Mouse (Mus musculus) spleen, adult 18-20 months (tissue): ENCODE data around the gene Dhx8.
A peak's percentile ranks its signal among the peaks of the same experiment; 100 is the strongest.

Experiments
- DNase-seq, 2 experiments: peaks; one replicate each; pipeline ENCODE4 v3.0.0; 2022; ENCODE audit warnings: mixed read lengths in 2 of 2

The Dhx8 gene

DNA sequence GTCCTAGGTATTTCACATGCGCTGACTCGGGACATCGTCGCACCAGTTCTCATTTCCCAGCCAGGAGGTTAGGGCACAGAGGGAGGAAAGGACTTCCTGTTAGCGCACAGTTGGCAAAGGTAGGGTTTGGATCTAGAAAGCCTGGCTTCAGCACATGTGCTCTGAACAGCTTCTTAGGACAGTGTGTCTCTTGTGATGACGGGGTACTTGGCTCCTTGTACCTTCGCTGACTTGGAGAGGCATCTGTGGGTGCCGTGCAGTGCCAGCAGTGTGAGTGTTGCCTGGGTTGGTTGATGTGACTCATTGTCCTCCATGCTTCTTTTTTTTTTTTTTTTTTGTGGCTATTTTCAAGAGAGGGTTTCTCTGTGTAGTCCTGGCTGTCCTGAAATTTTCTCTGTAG lies 23.9 kb downstream of the Dhx8 start:
- DNase-seq, result no peak

DNA sequence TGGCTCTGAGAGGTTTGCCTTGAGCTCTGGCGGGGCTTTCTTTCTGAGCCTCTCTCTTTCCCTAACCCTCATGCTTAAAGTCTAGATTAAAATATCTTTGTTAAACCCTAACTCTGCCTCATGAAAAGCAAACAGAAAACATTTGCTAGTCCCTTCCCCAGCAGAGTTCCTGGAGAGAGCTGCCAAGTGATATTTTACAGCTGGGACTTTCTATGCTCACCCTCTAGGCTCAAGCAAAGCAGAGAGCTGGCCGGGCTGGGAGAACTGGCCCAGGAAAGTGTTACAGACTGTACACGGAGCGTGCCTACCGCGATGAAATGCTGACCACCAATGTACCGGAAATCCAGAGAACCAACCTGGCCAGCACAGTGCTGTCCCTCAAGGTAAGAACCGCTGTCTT lies 24.6 kb downstream of the Dhx8 start:
- DNase-seq, result no peak

DNA sequence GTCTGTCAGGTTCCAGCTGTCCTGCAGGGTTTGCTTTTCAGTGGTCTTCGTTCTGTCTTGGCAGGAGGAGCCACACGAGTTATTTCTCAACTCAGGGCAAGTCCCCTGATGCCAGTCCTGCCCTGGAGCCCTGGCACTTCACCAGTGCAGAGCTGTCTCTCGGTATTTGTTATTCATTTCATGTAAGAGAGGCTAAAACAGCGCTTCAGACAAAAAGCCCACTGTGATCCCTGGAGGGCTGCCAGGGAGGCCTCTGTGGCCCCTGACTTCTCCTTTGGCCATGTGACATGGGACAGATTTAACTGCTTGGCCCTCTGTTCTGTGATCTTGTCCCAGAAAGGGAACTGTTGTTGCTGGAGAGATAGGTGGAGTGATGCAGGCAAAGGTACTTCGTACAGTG lies 25.7 kb downstream of the Dhx8 start:
- no peak for DNase-seq

DNA sequence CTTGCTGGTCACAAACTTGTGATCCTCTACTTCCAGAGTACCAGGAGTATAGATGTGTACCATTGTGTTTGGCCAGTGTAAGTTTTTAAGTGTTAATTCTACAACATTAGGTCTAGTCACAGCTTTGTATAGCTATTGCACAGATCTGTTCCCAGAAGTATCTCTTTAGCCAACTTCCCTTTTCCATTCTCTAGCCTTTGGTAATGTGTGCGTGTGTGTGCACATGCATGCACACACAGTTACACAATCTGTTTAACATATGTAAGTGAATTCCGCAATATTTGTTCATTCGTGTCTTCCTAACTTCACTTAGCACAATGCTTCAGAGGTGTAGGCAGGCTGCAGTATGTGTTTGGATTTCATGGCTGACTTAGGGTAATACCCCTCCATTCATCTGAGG lies 26.8 kb downstream of the Dhx8 start:
- no peak for DNase-seq

DNA sequence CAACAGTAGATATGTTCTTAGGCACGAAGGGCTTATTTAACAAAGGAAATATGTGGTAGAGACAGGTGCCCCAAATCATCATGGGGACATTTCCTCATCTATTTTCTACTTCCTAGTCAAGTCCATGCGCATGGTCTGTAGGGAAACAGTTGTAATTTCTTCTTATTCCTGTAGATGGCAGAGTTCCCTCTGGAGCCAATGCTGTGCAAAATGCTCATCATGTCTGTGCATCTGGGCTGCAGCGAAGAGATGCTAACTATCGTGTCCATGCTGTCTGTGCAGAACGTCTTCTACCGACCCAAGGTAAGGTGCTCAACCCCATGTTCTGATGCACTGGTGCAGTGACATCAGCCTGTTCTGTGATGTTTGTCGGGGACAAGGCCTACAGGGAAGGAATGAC lies 31.0 kb downstream of the Dhx8 start:
- no peak for DNase-seq

DNA sequence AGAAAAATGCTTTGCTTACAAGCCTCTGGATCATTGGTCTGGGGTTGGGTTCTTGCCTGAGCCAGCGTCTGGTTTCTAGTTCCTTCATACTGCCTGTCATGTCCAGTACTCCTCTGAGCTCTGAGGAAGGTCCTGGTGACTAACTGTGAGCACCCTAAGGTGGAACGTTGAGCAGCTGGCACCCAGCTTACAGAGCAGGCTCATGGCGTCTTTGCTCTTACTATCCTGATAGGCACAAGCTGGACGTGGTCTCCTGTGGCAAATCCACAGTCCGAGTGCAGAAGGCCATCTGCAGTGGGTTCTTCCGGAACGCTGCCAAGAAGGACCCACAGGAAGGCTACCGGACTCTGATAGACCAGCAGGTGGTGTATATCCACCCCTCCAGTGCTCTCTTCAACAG lies 31.8 kb downstream of the Dhx8 start:
- DNase-seq, result no peak

DNA sequence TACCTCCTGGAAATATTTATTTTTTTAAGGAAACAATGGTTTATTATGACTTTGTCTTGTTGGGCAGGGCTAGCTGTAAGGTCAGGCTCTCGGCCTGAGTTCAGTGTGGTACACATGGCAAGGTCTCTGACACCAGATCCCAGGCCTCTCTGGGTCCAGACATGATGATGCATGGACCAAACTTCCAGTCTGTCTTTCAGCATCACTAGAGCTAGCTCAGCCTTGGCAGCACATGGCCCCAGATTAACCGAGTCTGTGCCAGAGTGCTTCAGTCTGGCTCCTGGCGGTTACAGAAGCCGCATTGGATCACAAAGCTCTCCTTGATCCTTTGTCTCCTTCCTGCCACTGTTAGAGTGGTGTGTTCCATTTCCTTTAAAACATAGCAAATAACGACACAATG lies 34.6 kb downstream of the Dhx8 start:
- DNase-seq, result no peak

DNA sequence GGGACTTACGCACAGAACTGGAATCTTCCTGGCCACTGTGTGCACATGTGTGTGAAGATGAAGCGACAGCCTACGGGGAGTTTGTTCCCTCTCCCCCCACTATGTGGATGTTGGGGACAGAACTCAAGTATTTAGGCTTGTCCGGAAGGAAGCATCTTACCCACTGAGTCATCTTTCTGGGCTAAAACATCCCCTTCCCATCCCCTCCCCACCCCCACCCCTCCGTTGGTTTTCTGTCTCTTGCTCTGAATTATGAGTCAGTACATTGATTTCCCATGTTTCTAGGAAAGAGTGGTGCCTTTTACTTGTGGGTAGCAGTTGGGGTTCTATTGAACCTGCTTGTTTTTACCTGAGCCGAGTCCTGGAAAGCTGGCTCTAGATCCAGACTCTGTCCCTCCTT lies 36.0 kb downstream of the Dhx8 start:
- no peak for DNase-seq

DNA sequence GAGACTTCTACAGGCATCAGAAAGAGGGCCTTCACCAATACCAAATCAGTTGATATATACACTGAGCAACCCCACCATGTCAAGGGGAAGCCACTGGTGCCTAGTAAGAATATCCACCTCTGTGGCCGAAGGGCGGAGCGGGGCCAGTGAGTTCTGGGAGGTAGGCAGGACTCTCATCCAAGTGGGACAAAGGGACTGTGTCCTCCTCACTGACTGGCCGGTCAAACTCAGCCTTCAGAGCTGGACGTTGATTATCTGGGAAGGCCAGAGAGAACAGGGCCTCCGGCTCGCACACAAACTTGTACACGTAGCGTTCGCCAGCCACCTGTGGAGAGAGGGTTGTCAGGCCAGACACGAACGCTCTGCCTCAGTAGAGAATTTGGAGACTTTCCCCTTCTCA lies 37.5 kb downstream of the Dhx8 start:
- no peak for DNase-seq

DNA sequence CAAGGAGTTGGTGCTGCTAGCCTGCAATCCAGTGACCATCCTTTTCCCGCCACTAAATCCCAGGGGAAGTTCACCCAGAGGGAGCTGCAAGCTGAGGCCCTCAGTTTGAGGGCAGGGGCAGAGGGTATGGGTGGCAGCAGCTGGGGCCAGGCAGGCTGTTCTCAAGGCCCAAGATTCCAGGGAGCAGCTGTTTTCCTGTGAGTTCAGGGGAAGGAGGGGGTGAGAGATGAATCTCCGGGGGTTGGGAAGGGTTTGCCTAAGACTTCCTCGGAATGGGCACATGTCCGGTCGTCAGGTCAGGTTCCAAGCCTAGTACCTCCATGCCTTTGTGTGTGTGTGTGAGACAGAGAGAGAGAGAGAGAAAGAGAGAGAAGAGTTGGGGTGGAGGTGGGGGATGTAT lies 39.3 kb downstream of the Dhx8 start:
- DNase-seq, result no peak

DNA sequence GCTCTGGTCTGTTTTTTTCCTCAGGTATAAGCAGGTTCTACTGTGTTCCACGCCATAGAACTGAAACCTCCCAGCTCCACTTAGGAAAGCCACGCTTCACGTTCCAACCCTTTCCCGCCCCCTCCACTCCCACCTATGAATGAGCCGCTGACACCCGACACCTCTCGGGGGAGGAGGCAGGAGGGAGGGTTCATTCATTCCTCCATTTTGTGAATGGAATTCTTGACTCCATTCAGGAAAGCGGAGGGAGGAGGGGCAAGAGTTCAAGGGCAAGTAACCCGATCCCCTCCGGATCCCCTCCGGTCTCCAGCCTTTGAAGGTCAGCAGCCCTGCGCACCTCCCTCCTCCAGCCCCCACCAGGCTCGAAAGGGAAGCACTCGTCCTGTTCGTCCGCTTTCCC lies 39.7 kb downstream of the Dhx8 start:
- no peak for DNase-seq

DNA sequence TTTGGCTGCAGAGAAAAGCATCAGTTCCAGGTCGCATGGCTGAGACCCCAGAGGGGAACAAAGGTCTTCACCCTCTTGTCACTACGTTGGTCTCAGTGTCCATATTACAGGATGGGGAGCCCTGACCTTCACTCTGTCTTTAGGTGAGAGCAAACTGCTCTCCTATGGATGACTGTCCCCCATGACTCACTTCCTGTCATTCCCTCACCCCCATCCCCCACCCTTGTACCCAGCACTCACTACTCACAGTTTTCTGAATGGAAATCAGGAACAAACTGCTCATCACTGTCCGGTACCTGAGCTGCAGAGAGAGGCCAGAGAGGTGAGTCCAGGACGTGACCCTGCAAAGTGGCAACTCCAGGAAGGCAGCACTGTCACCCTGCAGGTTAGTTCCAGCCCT lies 44.1 kb downstream of the Dhx8 start:
- DNase-seq, result no peak

DNA sequence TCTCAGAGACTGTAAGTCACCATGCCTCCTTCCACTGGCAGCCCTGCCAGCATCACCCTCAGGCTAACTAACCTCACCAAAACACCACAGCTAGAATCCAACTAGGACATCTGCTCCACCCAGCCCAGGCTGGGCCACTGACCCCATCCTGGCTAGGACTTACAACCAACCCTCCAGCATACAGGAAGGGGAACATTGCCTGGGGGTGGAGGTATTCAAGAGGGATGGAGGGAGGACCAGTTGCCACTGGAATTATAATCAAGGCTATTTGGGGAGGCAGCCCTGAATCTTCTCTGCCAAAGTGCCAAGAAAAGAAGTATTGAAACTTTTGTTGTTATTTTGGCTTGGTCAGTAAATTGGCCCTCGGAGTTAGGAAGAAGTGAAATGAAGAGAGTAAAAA lies 50.4 kb downstream of the Dhx8 start:
- DNase-seq, result no peak

DNA sequence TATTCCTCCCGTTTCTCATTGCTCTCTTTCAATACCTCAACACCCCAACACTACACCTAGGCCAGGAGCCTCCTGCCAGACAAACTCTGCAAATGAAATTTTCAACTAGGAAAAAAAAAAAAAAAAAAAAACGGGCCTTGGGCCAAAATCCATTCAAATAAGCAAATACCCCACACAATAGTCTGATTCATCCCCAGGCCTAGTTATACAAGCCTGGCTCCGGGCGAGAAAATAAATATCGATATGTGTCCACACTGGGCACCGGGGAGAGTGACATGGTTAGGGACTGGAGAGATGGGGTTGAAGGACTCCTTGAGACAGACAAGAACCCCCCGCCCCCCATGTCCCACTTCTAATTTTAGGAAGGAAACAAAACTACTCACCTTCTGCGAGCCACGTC lies 50.9 kb downstream of the Dhx8 start:
- no peak for DNase-seq

DNA sequence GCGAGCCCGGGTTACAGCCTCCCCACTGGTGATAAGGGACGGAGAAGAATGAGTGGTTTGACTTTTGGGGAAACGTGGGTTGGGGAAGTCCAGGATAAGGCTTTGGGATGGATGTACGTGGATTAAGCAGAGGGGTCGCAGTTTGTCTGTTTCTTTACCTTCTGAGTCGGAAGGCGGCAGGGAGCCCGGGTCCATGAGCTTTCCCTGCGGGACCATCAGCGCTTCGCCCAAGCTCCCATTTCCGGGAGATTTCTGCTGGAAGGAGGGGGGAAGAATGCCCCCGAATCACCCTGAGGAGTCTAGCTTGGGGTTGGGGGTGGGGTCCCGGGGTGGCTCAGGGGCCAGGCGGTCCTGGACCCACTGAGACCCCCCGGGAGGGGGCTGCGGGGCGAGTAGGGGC lies 51.4 kb downstream of the Dhx8 start:
- no peak for DNase-seq

DNA sequence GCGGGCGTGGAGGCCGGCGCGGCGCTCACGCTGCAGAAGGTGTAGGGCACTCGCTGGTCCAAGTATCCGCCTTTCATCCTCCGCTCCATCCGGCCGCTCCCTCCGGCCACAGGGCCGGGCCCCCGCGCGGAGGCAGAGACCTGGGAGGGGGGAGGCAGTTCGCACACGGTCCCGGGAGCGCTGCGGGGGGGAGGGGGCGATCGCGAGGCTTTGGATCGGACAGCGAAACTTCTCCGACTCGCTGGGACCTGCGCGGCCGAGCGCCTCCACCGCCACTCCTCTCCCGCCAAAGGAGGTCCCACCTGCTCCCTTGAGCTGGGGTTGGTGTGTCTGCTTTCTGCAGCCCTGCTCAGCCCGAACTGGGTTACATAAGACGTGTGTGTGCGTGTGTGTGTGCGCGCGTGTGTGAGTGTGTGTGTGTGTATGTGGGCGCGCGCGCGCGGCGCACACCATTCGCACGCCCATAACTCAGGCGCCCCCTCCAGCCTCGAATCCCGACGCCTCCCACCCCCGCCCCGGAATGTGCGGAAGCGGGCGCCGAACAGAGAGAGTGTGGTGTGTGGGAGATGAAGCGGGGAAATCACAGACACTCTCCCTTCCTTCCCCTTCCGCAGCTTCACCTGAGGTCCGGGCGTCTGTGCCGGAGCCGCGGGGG lies 51.9 kb downstream of the Dhx8 start:
- DNase-seq, result no peak

DNA sequence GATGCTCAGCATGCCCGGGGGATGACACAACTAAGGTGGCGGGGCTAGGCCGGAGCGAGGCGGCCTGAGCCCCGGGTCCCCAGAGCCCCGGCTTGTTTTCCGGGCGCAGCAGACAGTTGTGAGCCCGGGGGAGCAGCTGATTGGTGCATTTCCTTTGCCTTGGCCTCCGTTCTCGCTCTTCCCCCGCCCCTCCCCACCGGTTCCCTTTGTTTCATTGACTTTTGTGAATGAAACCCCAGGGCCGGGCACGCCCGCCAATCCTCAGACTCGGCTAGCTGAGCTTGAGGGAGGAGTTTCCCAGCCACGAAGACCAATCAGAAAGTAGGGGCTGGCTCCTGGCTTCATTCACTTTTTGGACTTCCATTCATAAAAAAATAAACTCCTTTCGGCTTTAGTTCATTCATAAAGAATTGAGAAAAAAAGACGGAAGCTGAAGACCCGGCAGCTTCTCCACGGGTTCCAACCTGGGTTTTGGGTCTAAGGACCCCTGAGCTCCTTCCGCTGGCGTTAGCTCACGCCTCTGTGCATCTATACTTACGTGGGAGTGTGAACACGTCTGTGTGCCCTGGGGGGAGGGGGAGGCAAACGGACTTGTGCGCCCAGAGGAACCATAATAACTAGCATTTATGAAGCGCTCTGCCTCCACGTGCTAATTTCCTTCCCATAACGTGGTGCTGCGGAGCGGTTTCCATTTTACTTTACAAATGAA lies 52.6 kb downstream of the Dhx8 start, which contains the start of gene Etv4:
TSS of gene Etv4 (minus strand) at position 229 of the 709 bp plus-strand sequence.
- peak; percentile 70 to 71 for DNase-seq

DNA sequence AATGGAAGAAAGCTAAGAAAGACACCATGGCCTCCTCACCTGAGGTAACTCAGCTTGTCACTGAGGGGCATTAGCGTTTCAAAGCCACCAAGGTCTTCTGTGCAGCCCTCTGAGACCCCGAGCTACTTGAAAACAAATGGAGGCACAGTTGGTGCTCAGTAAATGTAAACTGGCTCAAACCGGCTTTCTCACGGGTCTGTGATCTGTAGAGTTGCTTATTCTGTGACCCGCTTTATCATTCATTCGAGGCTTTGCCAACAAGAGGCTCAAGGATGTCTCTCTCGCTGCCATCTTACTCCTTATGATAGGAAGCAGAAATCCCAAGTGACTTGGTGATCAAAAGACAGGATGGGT lies 53.1 kb downstream of the Dhx8 start:
- no peak for DNase-seq

DNA sequence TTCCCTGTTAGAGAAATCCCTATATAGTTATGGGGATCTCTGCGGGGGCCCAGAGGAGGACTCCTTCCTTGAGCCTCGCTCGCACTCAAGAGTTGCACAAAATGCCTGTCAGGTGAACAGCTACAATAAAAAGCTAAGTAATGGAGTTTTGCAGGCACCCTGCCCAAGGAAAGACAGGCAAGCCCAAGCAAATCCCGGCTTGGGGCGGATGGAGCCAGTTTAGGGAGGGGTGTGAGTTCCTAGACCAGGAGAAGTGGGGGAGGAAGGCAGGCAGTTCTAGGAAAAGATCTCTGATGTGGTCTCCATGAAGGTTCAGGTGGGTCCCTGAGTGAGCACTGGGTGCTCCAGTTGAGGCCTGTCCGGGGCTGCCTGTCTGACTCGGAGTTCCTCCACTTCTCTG lies 53.9 kb downstream of the Dhx8 start:
- DNase-seq, result no peak

DNA sequence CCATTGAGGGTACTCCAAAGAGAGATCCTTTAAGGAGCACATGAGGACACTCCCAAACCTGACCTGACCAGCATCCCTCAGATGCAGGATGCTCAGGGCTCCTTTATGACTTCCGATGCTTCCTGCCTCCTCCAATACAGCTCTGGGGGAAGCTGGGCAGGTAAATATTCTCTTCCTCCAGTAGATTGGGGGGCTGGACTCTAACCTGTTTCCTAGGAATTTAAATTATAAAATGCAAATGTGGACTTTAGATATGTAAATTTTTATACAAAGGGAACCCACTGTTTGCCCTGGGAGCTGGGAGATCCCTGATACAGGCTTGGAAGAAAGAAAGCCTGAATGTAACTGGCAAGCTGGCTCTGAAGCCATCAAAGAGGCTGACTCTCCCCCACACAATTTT lies 54.7 kb downstream of the Dhx8 start:
- DNase-seq, result no peak

DNA sequence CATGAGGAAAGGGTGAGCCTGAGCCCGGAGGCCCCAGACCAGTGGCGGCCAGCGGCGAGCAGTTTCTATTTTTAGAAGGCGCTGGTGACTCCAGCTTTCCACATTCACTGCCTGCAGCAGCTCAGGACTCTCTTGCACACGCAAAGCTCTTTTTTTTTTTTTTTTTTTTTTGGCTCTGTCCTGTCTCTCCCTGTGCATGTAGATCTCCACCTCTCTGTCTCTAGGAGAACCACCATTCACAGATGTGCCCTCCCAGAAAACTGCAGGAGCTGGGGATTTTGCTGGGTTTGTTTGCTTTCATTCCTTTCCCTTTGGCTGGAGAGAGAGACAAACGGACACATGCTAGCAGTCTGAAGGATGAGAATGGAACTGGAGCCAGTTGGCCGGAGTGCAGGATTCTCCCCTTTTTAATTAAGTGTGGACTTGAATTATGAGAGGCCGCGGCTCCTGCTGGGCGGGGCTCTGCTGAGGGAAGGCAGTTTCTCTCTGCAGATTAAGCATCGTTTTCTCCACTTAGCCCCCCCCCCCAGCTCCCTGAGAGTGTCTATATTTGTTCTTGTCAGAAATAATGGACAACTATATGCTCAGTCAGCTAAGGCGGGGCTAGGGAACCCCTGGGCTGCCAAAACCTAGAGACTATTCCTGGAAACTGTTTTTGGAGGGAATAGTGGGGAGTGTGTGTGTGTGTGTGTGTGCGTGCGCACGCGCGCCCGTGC lies 58.2 kb downstream of the Dhx8 start:
- no peak for DNase-seq

DNA sequence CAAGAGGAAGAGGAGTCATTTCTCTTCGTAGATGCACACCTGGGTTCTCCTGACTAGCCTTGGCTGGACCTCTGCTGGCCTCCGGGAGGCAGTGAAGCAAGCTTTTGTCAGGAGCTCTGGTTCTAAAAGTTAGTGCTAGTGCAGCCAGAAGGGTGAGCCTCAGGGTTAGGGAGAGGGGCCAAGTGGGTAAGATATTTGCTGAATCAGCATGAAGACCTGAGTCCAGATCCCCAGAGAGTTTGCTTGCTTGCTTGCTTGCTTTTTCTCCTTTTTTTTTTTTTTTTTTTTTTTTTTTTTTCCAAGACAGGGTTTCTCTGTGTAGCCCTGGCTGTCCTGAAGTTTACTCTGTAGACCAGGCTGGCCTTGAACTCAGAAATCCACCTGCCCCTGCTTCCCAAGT lies 64.6 kb downstream of the Dhx8 start:
- DNase-seq, result no peak

DNA sequence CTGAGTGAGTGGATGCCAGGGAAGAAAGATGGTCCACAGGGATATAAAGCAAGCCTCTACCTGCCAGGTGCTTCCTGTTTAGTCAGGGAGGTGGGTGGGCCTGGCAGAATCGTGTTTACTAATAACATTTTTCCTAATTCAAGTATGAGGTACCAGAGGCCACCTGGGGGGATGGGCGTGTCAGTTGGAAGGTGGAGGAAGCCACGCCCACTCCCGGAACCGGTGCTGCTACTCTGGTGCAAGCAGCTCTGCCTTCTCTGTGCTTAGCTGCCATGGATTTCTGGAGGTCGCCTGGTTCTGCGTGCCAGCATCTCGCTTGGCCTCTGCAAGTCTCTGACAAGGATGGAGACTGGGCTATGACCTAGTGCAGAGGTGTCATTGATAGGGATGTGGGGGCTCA lies 65.4 kb downstream of the Dhx8 start:
- no peak for DNase-seq

DNA sequence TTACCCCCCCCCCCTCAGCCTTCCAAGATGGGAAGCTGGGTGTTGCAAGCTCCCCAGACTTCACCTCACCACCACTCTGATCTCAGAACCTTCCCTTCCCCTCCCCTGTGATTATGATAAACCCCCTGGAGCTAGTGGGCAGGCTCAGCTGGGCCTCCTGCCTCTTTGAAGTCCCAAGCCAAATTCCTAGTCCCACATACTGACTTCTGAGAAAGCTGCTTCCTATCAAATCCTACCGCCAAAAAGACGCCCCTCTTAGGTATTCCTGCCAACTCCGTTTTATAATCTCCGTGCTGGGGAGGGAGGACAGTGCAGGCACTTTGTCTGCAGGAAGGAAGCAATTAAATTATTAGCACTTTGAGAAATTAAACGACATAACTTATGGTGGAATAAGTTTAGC lies 68.7 kb downstream of the Dhx8 start:
- no peak for DNase-seq
